Mouse (Mus musculus) left cerebral cortex, adult 8-10 months (tissue): ENCODE measurements around the gene Sptbn1. TPM values are rescaled to one million over a fixed set of nuclear protein-coding genes. Genes with fewer than 3 reads are reported as not detected.

Source experiments
- DNase-seq, 2 experiments: peaks; one replicate each; pipeline ENCODE4 v3.0.0; 2022; ENCODE audit warnings: low spot score in 2 of 2
- total RNA-seq, 4 experiments: library from RNA; stranded (reverse); gene quantifications; 2 replicates each; pipeline ENCODE4 v1.2.4; 2022

Sptbn1 gene
- total RNA-seq, 4 experiments from 2014 or later: 544 to 579 (median 556) TPM

DNA sequence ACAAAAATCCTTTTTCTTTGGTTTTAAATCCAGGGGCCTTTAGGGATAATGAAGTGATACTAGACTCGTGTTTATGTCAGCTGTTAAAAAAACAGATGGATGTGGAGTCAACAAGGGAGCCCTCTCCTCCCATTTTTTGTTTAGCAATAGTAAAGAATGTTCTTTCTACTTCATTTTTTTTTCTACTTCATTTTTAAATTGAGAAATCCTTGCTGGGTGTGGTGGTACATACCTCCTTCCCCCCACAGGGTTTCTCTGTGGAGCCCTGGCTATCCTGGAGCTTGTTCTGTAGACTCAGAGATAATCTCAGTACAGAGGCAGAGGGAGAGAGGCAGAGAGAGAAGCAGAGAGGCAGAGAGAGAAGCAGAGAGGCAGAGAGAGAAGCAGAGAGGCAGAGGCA lies 133.9 kb downstream of the Sptbn1 start:
- no peak for DNase-seq

DNA sequence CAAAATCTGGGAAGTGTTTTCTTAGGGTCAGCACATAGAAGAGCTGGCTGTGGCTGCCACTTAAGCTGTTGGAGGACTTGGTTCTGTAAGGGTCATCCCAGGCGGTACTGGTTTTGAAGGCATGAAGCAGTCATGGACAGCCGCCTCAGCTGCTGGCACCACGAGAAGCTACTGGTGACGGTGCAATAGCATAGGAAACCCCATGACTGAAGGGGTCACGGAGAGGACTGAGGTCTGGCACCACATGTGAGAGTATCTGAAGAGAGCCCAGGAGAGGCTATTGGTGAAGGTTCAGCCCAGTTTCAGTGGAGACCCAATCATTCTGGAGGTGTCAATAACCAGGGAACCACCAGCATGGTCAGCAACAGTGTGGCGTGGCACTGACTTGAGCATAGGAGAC lies 135.4 kb downstream of the Sptbn1 start:
- DNase-seq: no peak

DNA sequence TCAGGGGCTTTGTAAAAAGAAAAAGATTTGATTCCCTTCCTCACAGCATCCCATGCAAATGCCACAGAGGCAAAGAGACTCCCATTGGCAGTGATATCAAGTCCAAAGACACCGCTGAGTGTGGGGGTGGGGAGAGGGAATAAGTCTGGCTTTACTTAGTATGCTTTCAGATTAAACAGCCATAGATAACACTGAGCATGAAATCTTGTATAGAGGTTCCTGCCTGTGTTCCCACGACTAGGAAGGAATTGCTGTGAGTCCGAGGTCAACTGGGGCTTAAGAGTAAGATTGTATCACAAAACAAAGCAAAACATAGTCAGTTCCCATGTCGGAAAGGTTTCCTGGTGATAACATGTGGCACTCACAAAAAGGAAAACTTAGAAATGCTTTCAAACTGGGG lies 136.3 kb downstream of the Sptbn1 start:
- no peak for DNase-seq

DNA sequence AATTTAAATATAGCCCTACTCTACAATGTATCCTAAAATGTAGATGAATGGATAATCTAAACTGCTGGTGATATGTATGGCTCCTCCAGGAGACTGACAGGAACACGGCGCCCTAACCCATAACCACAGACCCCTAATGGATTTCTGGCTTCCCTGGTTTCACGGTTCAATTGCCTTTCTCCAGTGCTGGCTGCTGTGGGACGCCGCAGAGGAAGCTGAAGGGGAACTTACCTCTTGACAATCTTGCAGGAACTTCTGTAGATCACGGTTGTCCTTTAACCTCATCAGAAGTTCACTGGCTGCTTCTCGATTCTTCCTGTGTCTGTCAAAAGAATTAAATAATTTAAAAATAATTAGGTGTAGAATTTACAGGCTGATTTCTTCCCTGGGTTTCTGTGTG lies 138.6 kb downstream of the Sptbn1 start:
- no peak for DNase-seq

DNA sequence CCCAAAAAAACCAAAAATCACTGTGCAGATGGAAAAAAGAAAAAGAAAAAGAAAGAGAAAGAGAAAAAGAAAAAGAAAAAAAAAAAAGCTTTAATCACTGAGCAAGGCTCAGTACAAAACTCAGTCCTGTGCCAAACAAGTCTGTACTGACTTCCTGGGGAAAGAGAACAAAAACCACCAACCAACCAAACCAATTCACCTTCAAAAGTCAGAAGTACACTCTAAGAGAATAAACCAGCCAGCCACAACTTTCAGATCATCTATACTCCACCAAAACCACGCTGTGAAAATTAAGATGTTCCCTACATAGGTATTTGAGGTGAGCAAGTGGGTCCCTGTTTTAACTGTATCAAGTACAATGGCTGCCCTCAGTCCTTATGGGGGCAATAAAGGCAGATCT lies 141.1 kb downstream of the Sptbn1 start:
- no peak for DNase-seq

DNA sequence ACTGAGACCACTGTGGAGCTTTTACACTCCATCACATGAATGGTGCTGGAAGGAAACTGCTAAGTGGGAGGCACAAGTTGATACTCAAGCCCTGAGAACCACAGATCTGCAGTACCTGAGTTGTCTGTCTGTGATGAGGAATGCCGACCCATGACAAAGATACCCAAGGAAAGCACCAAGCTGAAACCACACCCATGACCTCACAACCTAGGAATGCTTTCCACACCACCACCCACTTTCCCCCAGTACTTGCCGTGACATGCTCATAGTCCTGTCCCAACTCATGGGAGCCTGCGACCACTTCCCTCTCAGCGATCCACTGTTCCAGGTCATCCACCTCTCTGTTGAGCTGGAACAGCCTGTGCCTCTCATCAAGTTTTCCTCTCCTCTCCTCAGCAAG lies 149.9 kb downstream of the Sptbn1 start:
- DNase-seq: no peak

DNA sequence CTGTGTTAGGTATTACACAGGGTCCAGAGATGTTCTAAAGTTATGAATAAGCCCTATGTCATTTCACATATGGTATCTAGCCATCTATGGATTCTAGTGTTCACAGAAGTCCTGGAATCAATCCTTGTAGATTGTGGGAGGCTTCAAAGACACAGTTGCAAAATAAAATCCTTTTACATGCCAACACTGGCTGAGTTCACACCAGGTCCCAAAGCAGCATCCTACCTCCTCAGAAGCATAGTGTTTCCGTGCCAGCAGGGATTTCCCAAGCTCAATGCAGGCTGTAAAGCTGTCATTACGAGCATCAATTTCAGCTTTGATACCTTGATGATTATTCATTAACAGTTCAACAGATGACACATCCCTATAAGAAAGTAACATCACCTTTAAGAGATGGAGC lies 154.3 kb downstream of the Sptbn1 start:
- no peak for DNase-seq

DNA sequence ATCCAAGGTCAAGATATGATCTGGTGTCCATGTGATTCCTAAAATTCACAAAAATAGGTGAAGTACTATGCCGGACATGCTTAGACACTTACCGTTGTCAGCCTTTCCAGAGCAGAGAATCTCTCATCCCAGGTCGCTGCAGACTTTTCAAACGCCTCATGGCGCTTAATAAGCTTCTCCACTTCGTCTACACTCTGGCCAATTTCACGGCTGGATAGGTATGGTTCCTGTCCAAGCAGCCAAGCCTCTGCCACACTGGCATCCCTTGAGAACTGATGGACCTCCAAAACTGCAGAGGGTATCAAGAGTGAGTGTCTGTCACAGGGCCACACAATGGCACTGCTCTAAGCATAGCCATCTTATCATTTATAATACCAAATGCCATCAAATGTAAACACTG lies 157.3 kb downstream of the Sptbn1 start:
- DNase-seq: no peak

DNA sequence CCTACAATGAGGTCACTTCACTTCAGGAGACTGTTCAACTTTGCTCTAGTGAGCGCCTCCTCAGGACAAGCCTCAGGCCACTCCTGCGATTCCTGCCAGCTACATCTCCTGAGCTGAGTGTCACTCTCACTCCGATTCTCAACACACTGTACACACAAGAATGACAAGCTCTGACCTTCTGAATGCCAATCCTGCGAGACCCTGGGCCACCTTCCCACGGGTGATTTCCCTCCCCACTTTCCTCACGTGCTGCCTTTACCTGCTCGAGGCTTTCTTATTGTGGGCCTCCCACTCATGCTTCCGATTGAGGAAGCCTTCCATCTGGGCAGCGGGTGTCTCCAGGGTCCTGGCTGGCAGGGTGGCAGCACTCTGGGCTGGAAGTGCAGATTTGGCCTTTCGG lies 163.8 kb downstream of the Sptbn1 start:
- DNase-seq: no peak

DNA sequence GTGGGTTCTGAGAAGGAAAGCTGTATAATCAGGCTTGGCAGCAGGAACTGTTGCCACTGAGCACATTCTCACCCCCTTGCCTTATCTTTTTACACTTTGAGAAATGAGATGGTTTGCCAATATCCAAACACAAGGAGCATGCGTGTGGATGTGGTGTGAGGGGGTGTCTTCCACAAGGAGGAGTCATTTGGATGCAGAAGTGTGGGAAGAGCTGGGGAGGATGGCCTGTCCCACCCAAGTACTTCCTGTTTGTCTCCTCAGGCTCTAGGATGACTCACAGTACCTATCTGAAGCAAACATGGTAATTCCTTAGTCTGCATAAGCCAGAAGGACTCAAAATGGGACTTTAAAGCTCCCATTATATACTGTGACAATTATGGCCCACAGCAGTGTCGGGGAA lies 165.4 kb downstream of the Sptbn1 start:
- DNase-seq: peak in 1 of 2 experiments; percentile 64

DNA sequence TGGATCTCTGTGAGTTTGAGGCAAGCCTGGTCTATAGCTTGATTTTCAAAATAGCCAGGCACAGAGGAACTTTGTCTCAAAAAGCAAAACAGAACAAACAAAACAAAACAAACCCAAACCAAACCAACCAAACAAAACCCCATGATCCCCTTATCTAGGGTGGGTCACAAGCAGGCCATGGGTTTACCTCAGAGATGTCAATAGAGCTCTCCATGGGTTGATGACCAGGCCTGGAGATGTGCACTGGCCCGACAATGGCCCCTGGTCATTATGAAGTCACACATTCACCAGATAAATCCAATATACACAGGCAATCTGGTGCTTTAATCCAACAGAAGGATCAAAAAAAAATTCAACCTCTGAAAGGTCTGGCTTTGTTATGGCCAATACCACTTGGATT lies 166.2 kb downstream of the Sptbn1 start:
- DNase-seq: no peak

DNA sequence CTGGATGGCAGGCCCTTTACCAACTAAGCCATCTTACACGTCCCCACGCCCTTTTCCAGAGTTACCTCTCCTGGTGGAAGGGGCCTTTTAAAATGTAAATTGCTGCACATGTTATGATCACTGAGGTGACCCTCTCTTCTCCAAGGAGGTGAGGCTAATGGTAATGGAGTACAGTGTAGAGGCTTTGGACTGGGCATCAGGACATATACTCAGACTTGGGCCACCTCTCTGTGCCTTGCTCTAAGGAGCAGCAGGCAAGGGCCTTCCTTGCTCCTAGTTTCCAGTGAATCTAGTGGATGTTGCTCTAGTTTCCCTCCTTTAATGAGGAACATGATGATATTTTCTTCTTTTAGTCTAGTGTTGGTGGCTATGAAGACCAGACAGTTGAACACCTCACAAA lies 166.8 kb downstream of the Sptbn1 start:
- DNase-seq: no peak

DNA sequence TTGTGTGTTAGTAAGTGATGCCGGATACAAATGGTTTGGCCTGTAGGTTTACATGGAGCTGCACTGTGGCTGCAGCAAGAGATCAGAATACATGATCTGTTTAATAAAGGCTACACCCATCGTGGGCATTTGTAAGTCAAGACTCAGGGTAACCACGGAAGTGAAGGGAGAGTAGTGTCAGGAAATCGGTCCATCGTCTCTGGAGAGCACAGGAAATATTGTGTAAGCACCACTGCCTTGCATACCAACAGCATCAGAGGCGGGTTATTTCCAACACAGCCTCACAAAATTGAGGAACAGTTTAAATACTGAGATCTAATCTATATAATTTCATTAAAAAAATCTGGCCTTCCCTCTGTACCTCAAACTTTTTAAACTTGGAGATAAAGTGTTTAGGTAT lies 168.1 kb downstream of the Sptbn1 start:
- no peak for DNase-seq

DNA sequence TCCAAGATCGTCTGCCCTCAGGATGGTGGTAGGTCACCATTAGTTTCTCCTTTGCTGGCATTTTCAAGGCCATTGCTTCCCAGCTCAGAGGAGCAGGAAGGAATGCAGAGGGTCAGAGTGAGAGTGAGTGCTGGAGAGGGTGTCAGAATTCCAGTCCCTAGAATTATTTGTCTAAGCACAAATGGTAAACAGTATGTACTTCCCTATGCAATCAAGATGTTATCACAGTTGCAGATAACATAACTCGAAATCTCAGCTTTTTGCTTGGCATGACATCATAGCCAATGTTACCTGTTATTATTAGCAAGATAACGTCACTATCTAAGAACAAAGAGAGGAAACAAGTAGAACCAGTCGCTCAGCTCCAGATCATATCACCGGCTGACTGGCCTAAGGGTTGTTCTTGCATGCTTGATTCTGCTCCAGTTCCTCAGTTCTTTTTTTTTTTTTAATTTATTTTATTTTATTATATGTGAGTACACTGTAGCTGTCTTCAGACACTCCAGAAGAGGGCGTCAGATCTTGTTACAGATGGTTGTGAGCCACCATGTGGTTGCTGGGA lies 172.7 kb downstream of the Sptbn1 start:
- no peak for DNase-seq

DNA sequence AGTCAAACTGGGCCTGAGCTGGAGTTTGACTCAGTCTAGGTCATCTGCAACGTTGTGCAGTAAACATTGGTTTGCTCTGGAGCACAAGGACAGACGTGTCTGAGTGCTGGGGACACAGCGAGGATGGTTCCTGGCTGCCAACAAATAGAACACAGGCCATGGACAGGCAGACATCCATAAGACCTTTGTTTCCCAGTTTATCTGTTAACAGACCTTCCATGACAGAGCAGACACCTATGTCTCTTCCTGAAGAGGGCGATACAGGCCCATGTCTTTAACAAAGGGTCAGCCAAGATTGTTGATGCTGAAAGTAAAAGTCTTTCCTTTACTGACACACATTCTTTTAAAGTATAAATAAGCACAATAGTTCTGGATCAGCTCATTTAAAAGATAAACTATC lies 176.1 kb downstream of the Sptbn1 start:
- DNase-seq: no peak

DNA sequence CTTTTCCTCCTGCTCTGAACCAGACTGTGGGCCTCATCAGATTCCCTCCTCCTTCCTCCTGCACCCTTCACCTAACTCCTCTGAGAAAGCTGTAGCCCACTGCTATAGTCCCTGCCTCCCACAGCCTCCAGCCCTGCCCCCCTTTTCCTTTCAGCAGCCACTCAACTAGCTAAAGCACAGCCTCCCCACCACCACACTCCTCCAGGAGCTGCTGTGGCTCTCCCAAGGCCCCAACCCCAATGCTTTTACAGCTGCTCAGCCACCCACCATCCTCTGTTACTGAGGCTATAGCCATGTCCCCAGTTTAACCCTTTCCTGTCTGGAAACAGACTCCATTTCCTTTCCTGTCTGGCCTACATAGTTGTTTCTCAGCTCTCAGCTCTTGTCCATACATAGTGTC lies 182.9 kb downstream of the Sptbn1 start:
- DNase-seq: no peak

DNA sequence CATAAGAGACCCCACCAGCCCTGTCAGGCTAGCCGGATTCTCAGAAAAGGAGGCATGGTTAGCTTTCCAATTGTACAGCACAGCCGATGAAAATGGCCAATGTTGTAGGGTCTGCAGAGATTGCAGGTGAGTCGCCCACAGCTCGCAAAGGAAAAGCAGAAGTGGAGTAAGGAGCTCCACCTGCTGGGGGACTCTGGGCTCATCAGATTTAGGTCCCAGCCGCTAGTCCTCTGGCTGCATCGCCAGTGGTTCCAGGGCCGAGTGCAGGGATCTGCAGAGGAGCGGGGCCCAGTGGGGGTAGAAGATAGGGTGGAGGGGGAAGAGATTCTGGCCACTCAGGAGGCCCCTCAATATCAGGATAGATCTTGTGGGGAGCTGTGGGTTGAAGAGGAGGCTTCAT lies 210.7 kb downstream of the Sptbn1 start:
- no peak for DNase-seq

Other genes with a start within 250 kb of the Sptbn1 start
- 10 to 100 TPM; 18.4 to 20.9 (median 19.5) TPM for gene Eml6, start 242.1 kb downstream of the Sptbn1 start, total RNA-seq
- gene 4930505A04Rik, start 203.7 kb upstream of the Sptbn1 start, total RNA-seq: 1 to 10 TPM in 1 of 4 experiments, under 1 TPM in 2, not detected in 1; 0.38 to 1.4 (median 0.64) TPM